Mouse (Mus musculus) forebrain, embryonic 11.5 days (tissue): ENCODE results near the gene Bckdk. TPM values are rescaled to one million over a fixed set of nuclear protein-coding genes. Genes with fewer than 3 reads are reported as not detected.

Experiments used
- ATAC-seq: fragments of 200-750 bp; cut with Nextera tagmentation; replicated peaks from 2 replicates; pipeline ENCODE4 v1.8.0; 2017; ENCODE audit warnings: moderate TSS enrichment; ENCODE audit not compliant: low FRiP score
- DNase-seq: peaks from one replicate; pipeline ENCODE4 v3.0.0-alpha.2; 2017; ENCODE audit warnings: low spot score
- H3K27ac ChIP-seq: fragments of 300-500 bp; sonication (generic); 2 replicates; pipeline ENCODE4 v1.5.1; 2014; ENCODE audit warnings: low read depth, low read length
- H3K27me3 ChIP-seq: fragments of 300-500 bp; sonication (generic); 2 replicates; pipeline ENCODE4 v1.6.1; 2014; ENCODE audit warnings: mild to moderate bottlenecking, low read length, mixed read lengths; ENCODE audit not compliant: control insufficient read depth, insufficient read depth
- H3K36me3 ChIP-seq: fragments of 300-500 bp; sonication (generic); 2 replicates; pipeline ENCODE4 v1.6.1; 2014; ENCODE audit warnings: mild to moderate bottlenecking, low read length, moderate library complexity, mixed read lengths; ENCODE audit not compliant: control insufficient read depth, insufficient read depth
- H3K4me1 ChIP-seq: fragments of 300-500 bp; sonication (generic); replicated peaks from 2 replicates; pipeline ENCODE4 v1.6.1; 2014; ENCODE audit warnings: low read length, mixed read lengths; ENCODE audit not compliant: control insufficient read depth, insufficient read depth
- H3K4me2 ChIP-seq: fragments of 300-500 bp; sonication (generic); 2 replicates; pipeline ENCODE4 v1.6.1; 2014; ENCODE audit warnings: low read depth, mild to moderate bottlenecking, low read length, moderate library complexity, mixed read lengths; ENCODE audit not compliant: severe bottlenecking
- H3K4me3 ChIP-seq: fragments of 300-500 bp; sonication (generic); 2 replicates; pipeline ENCODE4 v1.5.1; 2014; ENCODE audit warnings: low read depth, low read length
- H3K9ac ChIP-seq: fragments of 300-500 bp; sonication (generic); 2 replicates; pipeline ENCODE4 v1.6.1; 2014; ENCODE audit warnings: low read length
- H3K9me3 ChIP-seq: fragments of 300-500 bp; sonication (generic); 2 replicates; pipeline ENCODE4 v1.6.1; 2016; ENCODE audit warnings: low read length, mixed read lengths; ENCODE audit not compliant: control insufficient read depth
- WGBS: fragments of 180-500 bp; shearing (Covaris S2); extraction: QIAGEN DNeasy Blood & Tissue Kit; methylation state at CpG from one replicate; pipeline ENCODE4 v1.1.7; 2014; 5-methylcytosine and 5-hydroxymethylcytosine counted together
- polyA plus RNA-seq: library from polyadenylated mRNA; unstranded; fragments of >200 nt; fragmentation: Nextera tagmentation; extraction: Ambion mirVana; gene quantifications from 2 replicates; pipeline ENCODE4 v1.2.1, GENCODE M21; 2014

Gene Bckdk
- polyA plus RNA-seq, 1 experiment from 2014 or later: 102 TPM

GRCm38 (mm10) chr7:127898179-127898956 is 5.5 kb upstream of the Bckdk start:
- Histone ChIP-seq H3K9ac (no peak overlapping the region), H3K4me1 (0 out of 2 replicates have a peak, but pooled peaks cover 6% of the 10 kb centered on the region), H3K4me3 (no peak overlapping the region), H3K36me3 (no peaks in the 10 kb centered on the region), H3K9me3 (no peaks in the 10 kb centered on the region), H3K27ac (no peak overlapping the region), H3K27me3 (no peaks in the 10 kb centered on the region), H3K4me2 (no peak overlapping the region)
- 37% methylated on average over 10 of the region's 10 CpGs for WGBS
- DNase-seq: no peak
- ATAC-seq: no peak

- no peaks in the 10 kb centered on the region for H3K9me3 ChIP-seq
- H3K4me1 ChIP-seq: peaks cover 4% of the 10 kb centered on the region; the same call in 1 of the 2 replicates
- H3K4me3 ChIP-seq: no peak overlapping the region
- 53% methylated on average over 7 of the region's 7 CpGs for WGBS
- DNase-seq: no peak
- H3K9ac ChIP-seq: no peak overlapping the region
- no peak overlapping the region for H3K27ac ChIP-seq
- ATAC-seq: no peak
- no peaks in the 10 kb centered on the region for H3K27me3 ChIP-seq
- no peaks in the 10 kb centered on the region for H3K36me3 ChIP-seq
- no peak overlapping the region for H3K4me2 ChIP-seq
Observed at GRCm38 (mm10) chr7:127899997-127900396, 3.9 kb upstream of the Bckdk start.

- ATAC-seq: no peak
- Histone ChIP-seq H3K9ac (no peak overlapping the region), H3K9me3 (no peaks in the 10 kb centered on the region), H3K4me3 (no peak overlapping the region), H3K4me1 (peaks cover 3% of the 10 kb centered on the region; the same call in 1 of the 2 replicates), H3K36me3 (peaks cover 2% of the 10 kb centered on the region; the same call in 1 of the 2 replicates), H3K4me2 (no peak overlapping the region), H3K27ac (no peak overlapping the region), H3K27me3 (no peaks in the 10 kb centered on the region)
- WGBS: 90% methylated on average over 2 of the region's 2 CpGs
- DNase-seq: no peak
Observed at GRCm38 (mm10) chr7:127901772-127902171, 2.1 kb upstream of the Bckdk start.

- Histone ChIP-seq H3K36me3 (peaks cover 13% of the 10 kb centered on the region), H3K4me1 (peaks cover 7% of the 10 kb centered on the region), H3K4me2 (no peak overlapping the region), H3K9me3 (no peaks in the 10 kb centered on the region), H3K9ac (no peak overlapping the region), H3K27ac (no peak overlapping the region), H3K27me3 (no peaks in the 10 kb centered on the region), H3K4me3 (no peak overlapping the region)
- ATAC-seq (no peak), DNase-seq (no peak)
- WGBS: 94% methylated on average over 12 of the region's 12 CpGs
Observed at GRCm38 (mm10) chr7:127907939-127908338, 4.1 kb downstream of the Bckdk start.

GRCm38 (mm10) chr7:127908656-127909055 is 4.8 kb downstream of the Bckdk start:
- Histone ChIP-seq H3K9ac (no peak overlapping the region), H3K4me1 (peaks cover 9% of the 10 kb centered on the region), H3K27me3 (no peaks in the 10 kb centered on the region), H3K4me2 (no peak overlapping the region), H3K4me3 (no peak overlapping the region), H3K27ac (no peak overlapping the region), H3K36me3 (peaks cover 13% of the 10 kb centered on the region), H3K9me3 (no peaks in the 10 kb centered on the region)
- no peak for DNase-seq
- WGBS: 88% methylated on average over 4 of the region's 4 CpGs
- no peak for ATAC-seq

- Histone ChIP-seq H3K27ac (peak within 1 kb of the TSS; percentile 31; the same call in 1 of the 2 replicates), H3K27me3 (no peaks in the 10 kb centered on the region), H3K36me3 (peaks cover 11% of the 10 kb centered on the region), H3K9ac (peak within 1 kb of the TSS; percentile 69), H3K4me1 (peaks cover 5% of the 10 kb centered on the region; the same call in 1 of the 2 replicates), H3K9me3 (no peaks in the 10 kb centered on the region), H3K4me2 (peak within 1 kb of the TSS; percentile 63), H3K4me3 (peak within 1 kb of the TSS; percentile 75)
- ATAC-seq (peak; percentile 95), DNase-seq (peak; percentile 93)
- WGBS: under 1% methylated on average over 40 of the region's 40 CpGs
Observed at GRCm38 (mm10) chr7:127912190-127912871, 8.4 kb downstream of the Bckdk start, which contains the start of gene Kat8. Gene Kat8, plus strand, starts transcription at chr7:127912516.

GRCm38 (mm10) chr7:127912938-127913337 is 9.1 kb downstream of the Bckdk start:
- Histone ChIP-seq H3K36me3 (peaks cover 7% of the 10 kb centered on the region), H3K27me3 (no peaks in the 10 kb centered on the region), H3K9me3 (no peaks in the 10 kb centered on the region), H3K9ac (peak overlapping the region; percentile 69), H3K4me3 (peak overlapping the region; percentile 75), H3K27ac (no peak overlapping the region), H3K4me1 (peaks cover 5% of the 10 kb centered on the region; the same call in 1 of the 2 replicates), H3K4me2 (peak overlapping the region; percentile 63)
- WGBS: 35% methylated on average over 4 of the region's 4 CpGs
- no peak for ATAC-seq
- DNase-seq: no peak

GRCm38 (mm10) chr7:127915293-127915692 is 11.4 kb downstream of the Bckdk start:
- 94% methylated on average over 12 of the region's 12 CpGs for WGBS
- no peaks in the 10 kb centered on the region for H3K9me3 ChIP-seq
- H3K4me1 ChIP-seq: peaks cover 5% of the 10 kb centered on the region; the same call in 1 of the 2 replicates
- no peak overlapping the region for H3K4me2 ChIP-seq
- H3K27me3 ChIP-seq: no peaks in the 10 kb centered on the region
- H3K27ac ChIP-seq: no peak overlapping the region
- DNase-seq (no peak), ATAC-seq (no peak)
- H3K4me3 ChIP-seq: no peak overlapping the region
- no peak overlapping the region for H3K9ac ChIP-seq
- no peaks in the 10 kb centered on the region; the same call in 1 of the 2 replicates for H3K36me3 ChIP-seq
